Mouse (Mus musculus): ENCODE results near the gene 4930430F08Rik.
"Not testable (repeated sequence)": the region's sequence is repeated elsewhere in the genome, so short reads cannot be mapped to it uniquely, and the experiment has no call there.

The 4930430F08Rik gene

GRCm38 (mm10) chr10:100590323-100590722 is at the start of gene 4930430F08Rik, which contains the start of gene 1700017N19Rik:
TSS of gene 4930430F08Rik (minus strand) at chr10:100590423.
TSS of gene 1700017N19Rik (plus strand) at chr10:100590484.
- DNase-seq (ENCODE audit: extremely low read depth, low read depth, low spot score): no peak

- no peak for DNase-seq (ENCODE audit: extremely low read depth, low read depth, low spot score)
Measured at GRCm38 (mm10) chr10:100629762-100630438, 39.7 kb upstream of the 4930430F08Rik start.

- DNase-seq (ENCODE audit: extremely low read depth, low read depth, low spot score): no peak
Measured at GRCm38 (mm10) chr10:100622494-100622893, 32.3 kb upstream of the 4930430F08Rik start.

GRCm38 (mm10) chr10:100620040-100620439 is 29.8 kb upstream of the 4930430F08Rik start:
- DNase-seq (ENCODE audit: extremely low read depth, low read depth, low spot score): no peak

- no peak for DNase-seq (ENCODE audit: extremely low read depth, low read depth, low spot score)
Measured at GRCm38 (mm10) chr10:100619474-100619873, 29.3 kb upstream of the 4930430F08Rik start.

GRCm38 (mm10) chr10:100617233-100617903 is 27.1 kb upstream of the 4930430F08Rik start:
- DNase-seq (ENCODE audit: extremely low read depth, low read depth, low spot score): no peak

GRCm38 (mm10) chr10:100604254-100604653 is 14.0 kb upstream of the 4930430F08Rik start:
- no peak for DNase-seq (ENCODE audit: extremely low read depth, low read depth, low spot score)

- no peak for DNase-seq (ENCODE audit: extremely low read depth, low read depth, low spot score)
Measured at GRCm38 (mm10) chr10:100603511-100603910, 13.3 kb upstream of the 4930430F08Rik start.

- no peak for DNase-seq (ENCODE audit: extremely low read depth, low read depth, low spot score)
Measured at GRCm38 (mm10) chr10:100598339-100598738, 8.1 kb upstream of the 4930430F08Rik start.

GRCm38 (mm10) chr10:100588932-100589388 is 1.3 kb downstream of the 4930430F08Rik start:
- DNase-seq (ENCODE audit: extremely low read depth, low read depth, low spot score): no peak

- no peak for DNase-seq (ENCODE audit: extremely low read depth, low read depth, low spot score)
Measured at GRCm38 (mm10) chr10:100588524-100588923, 1.7 kb downstream of the 4930430F08Rik start.

GRCm38 (mm10) chr10:100584178-100584577 is 6.0 kb downstream of the 4930430F08Rik start:
- DNase-seq (ENCODE audit: extremely low read depth, low read depth, low spot score): peak; percentile 45

- DNase-seq (ENCODE audit: extremely low read depth, low read depth, low spot score): no peak
Measured at GRCm38 (mm10) chr10:100575294-100575693, 14.9 kb downstream of the 4930430F08Rik start.

- DNase-seq (ENCODE audit: extremely low read depth, low read depth, low spot score): no peak
Measured at GRCm38 (mm10) chr10:100574505-100575149, 15.6 kb downstream of the 4930430F08Rik start.

- DNase-seq (ENCODE audit: extremely low read depth, low read depth, low spot score): no peak
Measured at GRCm38 (mm10) chr10:100571707-100572106, 18.5 kb downstream of the 4930430F08Rik start.

- no peak for DNase-seq (ENCODE audit: extremely low read depth, low read depth, low spot score)
Measured at GRCm38 (mm10) chr10:100564112-100564511, 26.1 kb downstream of the 4930430F08Rik start.

GRCm38 (mm10) chr10:100560194-100560883 is 29.9 kb downstream of the 4930430F08Rik start:
- DNase-seq (ENCODE audit: extremely low read depth, low read depth, low spot score): not testable (repeated sequence)

GRCm38 (mm10) chr10:100556566-100557175 is 33.6 kb downstream of the 4930430F08Rik start:
- DNase-seq (ENCODE audit: extremely low read depth, low read depth, low spot score): no peak

GRCm38 (mm10) chr10:100524499-100525390 is 65.5 kb downstream of the 4930430F08Rik start:
- DNase-seq (ENCODE audit: extremely low read depth, low read depth, low spot score): no peak

- no peak for DNase-seq (ENCODE audit: extremely low read depth, low read depth, low spot score)
Measured at GRCm38 (mm10) chr10:100522330-100522729, 67.9 kb downstream of the 4930430F08Rik start.

All from fat pad, adult 2 months (tissue).